Mouse (Mus musculus): ENCODE measurements around the gene Zfand5. TPM values are rescaled to one million over a fixed set of nuclear protein-coding genes. Genes with fewer than 3 reads are reported as not detected.

Gene Zfand5
- total RNA-seq, 1 experiment, result 54.5 TPM

DNA sequence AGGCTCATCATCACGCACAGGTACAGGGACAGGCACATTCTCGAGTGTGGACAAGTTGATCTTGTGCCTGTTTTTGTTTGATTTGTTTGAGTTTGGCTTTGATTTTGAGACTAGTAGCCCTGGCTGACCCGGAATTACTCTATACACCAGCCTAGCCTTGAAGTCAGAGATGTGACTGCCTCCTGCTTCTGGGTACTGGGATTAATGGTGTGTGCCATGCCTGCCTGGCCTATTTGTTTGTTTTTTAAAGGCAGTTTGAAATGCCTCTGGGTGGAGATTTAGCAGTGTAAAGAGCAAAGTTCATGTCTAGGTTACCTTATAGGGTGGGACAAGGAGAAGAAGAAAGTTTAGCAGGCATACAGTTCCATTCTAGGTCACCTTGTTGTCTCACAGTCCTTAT is 43.6 kb downstream of the Zfand5 start:
- Histone ChIP-seq H3K4me1 (ENCODE audit: control insufficient read depth in 2 of 2, insufficient read depth in 2 of 2, low read length in 2 of 2, poor library complexity in 1 of 2) (no peaks in the 10 kb centered on the region), H3K27ac (ENCODE audit: insufficient read depth, low read depth, low read length, poor library complexity, severe bottlenecking) (no peak overlapping the region), H3K4me3 (ENCODE audit: insufficient read depth in 1 of 2, low read depth in 1 of 2, low read length in 2 of 2, poor library complexity in 1 of 2, severe bottlenecking in 1 of 2) (no peak overlapping the region), H3K9ac (ENCODE audit: insufficient read depth, low read depth, low read length, poor library complexity, severe bottlenecking) (no peak overlapping the region), H3K36me3 (ENCODE audit: control insufficient read depth, insufficient read depth, low read length, poor library complexity, severe bottlenecking) (no peaks in the 10 kb centered on the region), H3K9me3 (ENCODE audit: control insufficient read depth, insufficient read depth, low read depth, low read length) (no peaks in the 10 kb centered on the region)
- DNase-seq (ENCODE audit: low read depth, low spot score), result no peak
- in situ Hi-C loops (cut with MboI; ENCODE audit: low sequenced_read_pairs in 2 of 2, unreplicated experiment in 2 of 2), result no loop called here
- no peak for TF ChIP-seq ZNF384 (IDR thresholded peaks at IDR 0.05; ENCODE audit: low read depth, low read length)
- no peak for TF ChIP-seq HCFC1 (IDR thresholded peaks at IDR 0.05; ENCODE audit: borderline replicate concordance, insufficient read depth, low read length)
- TF ChIP-seq CHD2 (IDR thresholded peaks at IDR 0.05; ENCODE audit: low read depth, low read length), result no peak
- no peak for TF ChIP-seq MAFK (IDR thresholded peaks at IDR 0.05; ENCODE audit: insufficient read depth, low read depth, low read length)
- no peak for TF ChIP-seq ZC3H11A (IDR thresholded peaks at IDR 0.05; ENCODE audit: borderline replicate concordance, low read depth, low read length)

DNA sequence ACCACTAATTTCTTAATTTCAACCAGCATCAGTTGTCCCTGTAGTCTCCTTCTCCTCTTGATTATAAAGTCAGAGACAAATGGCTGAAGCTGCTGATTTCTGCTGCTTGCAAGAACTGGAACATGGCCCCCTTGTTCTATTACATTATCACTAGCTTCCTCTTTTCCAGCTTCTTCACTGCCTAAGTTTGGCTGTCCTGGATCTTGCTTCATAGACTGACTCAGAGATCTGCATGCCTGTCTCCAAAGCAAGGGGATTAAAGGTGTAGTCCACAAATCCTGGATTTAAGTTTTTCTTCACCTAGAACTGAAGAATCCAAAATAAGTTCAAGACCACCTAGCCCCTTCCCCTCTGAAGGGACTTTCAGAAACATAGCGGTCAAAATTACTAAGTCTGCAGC is 47.5 kb downstream of the Zfand5 start:
- Histone ChIP-seq H3K4me1 (ENCODE audit: control insufficient read depth in 2 of 2, insufficient read depth in 2 of 2, low read length in 2 of 2, poor library complexity in 1 of 2) (no peaks in the 10 kb centered on the region), H3K27ac (ENCODE audit: insufficient read depth, low read depth, low read length, poor library complexity, severe bottlenecking) (no peak overlapping the region), H3K4me3 (ENCODE audit: insufficient read depth in 1 of 2, low read depth in 1 of 2, low read length in 2 of 2, poor library complexity in 1 of 2, severe bottlenecking in 1 of 2) (no peak overlapping the region), H3K36me3 (ENCODE audit: control insufficient read depth, insufficient read depth, low read length, poor library complexity, severe bottlenecking) (no peaks in the 10 kb centered on the region), H3K9ac (ENCODE audit: insufficient read depth, low read depth, low read length, poor library complexity, severe bottlenecking) (no peak overlapping the region), H3K9me3 (ENCODE audit: control insufficient read depth, insufficient read depth, low read depth, low read length) (no peaks in the 10 kb centered on the region)
- TF ChIP-seq CHD2 (IDR thresholded peaks at IDR 0.05; ENCODE audit: low read depth, low read length) (no peak), ZC3H11A (IDR thresholded peaks at IDR 0.05; ENCODE audit: borderline replicate concordance, low read depth, low read length) (no peak), HCFC1 (IDR thresholded peaks at IDR 0.05; ENCODE audit: borderline replicate concordance, insufficient read depth, low read length) (no peak), ZNF384 (IDR thresholded peaks at IDR 0.05; ENCODE audit: low read depth, low read length) (no peak), MAFK (IDR thresholded peaks at IDR 0.05; ENCODE audit: insufficient read depth, low read depth, low read length) (no peak)
- DNase-seq (ENCODE audit: low read depth, low spot score), result no peak
- in situ Hi-C loops (cut with MboI; ENCODE audit: low sequenced_read_pairs in 2 of 2, unreplicated experiment in 2 of 2), result no loop called here

DNA sequence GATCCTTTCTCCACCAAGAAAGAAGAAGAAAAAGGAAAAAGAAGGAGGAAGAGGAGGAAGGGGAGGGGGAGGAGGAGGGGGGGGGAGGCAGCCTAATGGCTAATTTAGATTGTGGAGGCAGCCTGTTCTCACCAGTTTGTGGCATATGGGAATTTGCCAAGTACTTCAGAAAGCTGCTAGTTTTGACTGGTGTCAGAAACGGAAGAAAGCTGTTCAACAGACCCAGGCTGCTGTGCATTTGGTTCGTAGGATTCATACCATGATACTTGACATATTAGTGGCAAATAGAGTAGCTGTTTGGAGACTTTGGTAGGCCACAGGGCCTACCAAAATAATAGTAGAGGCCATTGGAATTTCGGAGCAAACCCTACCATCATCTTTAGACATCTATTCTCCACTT is 53.3 kb downstream of the Zfand5 start:
- Histone ChIP-seq H3K27ac (ENCODE audit: insufficient read depth, low read depth, low read length, poor library complexity, severe bottlenecking) (no peak overlapping the region), H3K9ac (ENCODE audit: insufficient read depth, low read depth, low read length, poor library complexity, severe bottlenecking) (no peak overlapping the region), H3K9me3 (ENCODE audit: control insufficient read depth, insufficient read depth, low read depth, low read length) (no peaks in the 10 kb centered on the region), H3K36me3 (ENCODE audit: control insufficient read depth, insufficient read depth, low read length, poor library complexity, severe bottlenecking) (no peaks in the 10 kb centered on the region), H3K4me1 (ENCODE audit: control insufficient read depth in 2 of 2, insufficient read depth in 2 of 2, low read length in 2 of 2, poor library complexity in 1 of 2) (no peaks in the 10 kb centered on the region), H3K4me3 (ENCODE audit: insufficient read depth in 1 of 2, low read depth in 1 of 2, low read length in 2 of 2, poor library complexity in 1 of 2, severe bottlenecking in 1 of 2) (no peak overlapping the region)
- no peak for DNase-seq (ENCODE audit: low read depth, low spot score)
- TF ChIP-seq ZC3H11A (IDR thresholded peaks at IDR 0.05; ENCODE audit: borderline replicate concordance, low read depth, low read length) (no peak), CHD2 (IDR thresholded peaks at IDR 0.05; ENCODE audit: low read depth, low read length) (no peak), ZNF384 (IDR thresholded peaks at IDR 0.05; ENCODE audit: low read depth, low read length) (no peak), HCFC1 (IDR thresholded peaks at IDR 0.05; ENCODE audit: borderline replicate concordance, insufficient read depth, low read length) (no peak), MAFK (IDR thresholded peaks at IDR 0.05; ENCODE audit: insufficient read depth, low read depth, low read length) (no peak)
- in situ Hi-C loops (cut with MboI; ENCODE audit: low sequenced_read_pairs in 2 of 2, unreplicated experiment in 2 of 2), result no loop called here

DNA sequence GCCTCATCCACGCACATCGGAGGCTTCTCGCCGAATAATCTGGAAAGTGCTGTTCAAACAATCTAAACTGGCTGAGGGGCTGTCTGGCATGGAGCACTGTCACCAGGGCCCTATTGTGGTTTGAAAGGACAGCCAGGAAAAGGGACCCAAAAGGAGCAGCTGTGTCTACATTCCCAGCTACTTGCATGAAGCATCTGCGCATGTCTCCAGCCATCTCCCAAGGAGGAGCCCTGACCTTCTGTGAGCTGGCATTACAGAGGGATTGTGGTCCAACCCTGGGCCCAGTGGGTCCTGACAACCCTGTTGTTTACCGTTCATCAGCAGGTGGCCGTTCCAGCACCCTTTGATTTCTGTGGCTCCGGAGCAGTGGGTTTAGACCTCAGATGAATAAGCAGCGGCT is 56.9 kb downstream of the Zfand5 start:
- H3K4me1 ChIP-seq (ENCODE audit: control insufficient read depth in 2 of 2, insufficient read depth in 2 of 2, low read length in 2 of 2, poor library complexity in 1 of 2), result no peaks in the 10 kb centered on the region
- DNase-seq (ENCODE audit: low read depth, low spot score), result no peak
- no peaks in the 10 kb centered on the region for H3K9me3 ChIP-seq (ENCODE audit: control insufficient read depth, insufficient read depth, low read depth, low read length)
- TF ChIP-seq HCFC1 (IDR thresholded peaks at IDR 0.05; ENCODE audit: borderline replicate concordance, insufficient read depth, low read length), result no peak
- no peak for TF ChIP-seq ZC3H11A (IDR thresholded peaks at IDR 0.05; ENCODE audit: borderline replicate concordance, low read depth, low read length)
- no peak overlapping the region for H3K27ac ChIP-seq (ENCODE audit: insufficient read depth, low read depth, low read length, poor library complexity, severe bottlenecking)
- H3K36me3 ChIP-seq (ENCODE audit: control insufficient read depth, insufficient read depth, low read length, poor library complexity, severe bottlenecking), result no peaks in the 10 kb centered on the region
- in situ Hi-C loops (cut with MboI; ENCODE audit: low sequenced_read_pairs in 2 of 2, unreplicated experiment in 2 of 2), result no loop called here
- no peak overlapping the region for H3K4me3 ChIP-seq (ENCODE audit: insufficient read depth in 1 of 2, low read depth in 1 of 2, low read length in 2 of 2, poor library complexity in 1 of 2, severe bottlenecking in 1 of 2)
- no peak overlapping the region for H3K9ac ChIP-seq (ENCODE audit: insufficient read depth, low read depth, low read length, poor library complexity, severe bottlenecking)

DNA sequence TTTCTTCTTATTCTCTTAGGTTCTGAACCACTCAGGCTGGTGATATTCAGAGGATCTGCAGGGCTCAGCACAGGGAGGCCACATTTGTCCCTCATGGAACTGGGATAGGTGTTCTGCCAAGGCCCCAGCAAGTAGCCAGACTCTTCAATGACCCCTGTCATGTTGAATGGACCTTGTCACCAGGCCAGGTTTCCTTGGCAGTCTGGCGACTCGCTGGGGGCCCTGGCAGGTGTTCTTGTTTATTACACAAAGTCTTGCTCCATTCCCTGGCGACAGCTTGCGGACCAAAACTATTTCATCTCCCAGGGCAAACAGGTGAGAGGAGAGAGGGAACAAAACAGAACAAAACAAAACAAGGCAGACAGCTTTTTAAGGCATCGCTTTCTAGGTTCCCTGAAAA is 57.7 kb downstream of the Zfand5 start:
- H3K27ac ChIP-seq (ENCODE audit: insufficient read depth, low read depth, low read length, poor library complexity, severe bottlenecking), result no peak overlapping the region
- DNase-seq (ENCODE audit: low read depth, low spot score), result no peak
- TF ChIP-seq ZNF384 (IDR thresholded peaks at IDR 0.05; ENCODE audit: low read depth, low read length) (no peak), CHD2 (IDR thresholded peaks at IDR 0.05; ENCODE audit: low read depth, low read length) (no peak), HCFC1 (IDR thresholded peaks at IDR 0.05; ENCODE audit: borderline replicate concordance, insufficient read depth, low read length) (no peak), MAFK (IDR thresholded peaks at IDR 0.05; ENCODE audit: insufficient read depth, low read depth, low read length) (no peak), ZC3H11A (IDR thresholded peaks at IDR 0.05; ENCODE audit: borderline replicate concordance, low read depth, low read length) (no peak)
- in situ Hi-C loops (cut with MboI; ENCODE audit: low sequenced_read_pairs in 2 of 2, unreplicated experiment in 2 of 2), result no loop called here
- H3K9me3 ChIP-seq (ENCODE audit: control insufficient read depth, insufficient read depth, low read depth, low read length), result no peaks in the 10 kb centered on the region
- no peak overlapping the region for H3K4me3 ChIP-seq (ENCODE audit: insufficient read depth in 1 of 2, low read depth in 1 of 2, low read length in 2 of 2, poor library complexity in 1 of 2, severe bottlenecking in 1 of 2)
- H3K36me3 ChIP-seq (ENCODE audit: control insufficient read depth, insufficient read depth, low read length, poor library complexity, severe bottlenecking), result no peaks in the 10 kb centered on the region
- no peak overlapping the region for H3K9ac ChIP-seq (ENCODE audit: insufficient read depth, low read depth, low read length, poor library complexity, severe bottlenecking)
- H3K4me1 ChIP-seq (ENCODE audit: control insufficient read depth in 2 of 2, insufficient read depth in 2 of 2, low read length in 2 of 2, poor library complexity in 1 of 2), result no peaks in the 10 kb centered on the region

All from ES-E14 (cell line).